Mouse (Mus musculus) E14TG2a.4 (cell line): ENCODE results near the gene Clspn.

Experiments used
- CTCF ChIP-seq: conservative IDR thresholded peaks from 2 replicates; pipeline ENCODE4 v1.5.1; 2014; ENCODE audit warnings: low read length
- POU5F1 ChIP-seq: IDR thresholded peaks from 2 replicates; pipeline ENCODE4 v1.6.1; 2014; ENCODE audit warnings: low read length, borderline replicate concordance

GRCm38 (mm10) chr4:126641901-126642300 is 85.2 kb downstream of the Clspn start:
- TF ChIP-seq CTCF: no peak
- no peak for TF ChIP-seq POU5F1
